In the genomic region with DNA sequence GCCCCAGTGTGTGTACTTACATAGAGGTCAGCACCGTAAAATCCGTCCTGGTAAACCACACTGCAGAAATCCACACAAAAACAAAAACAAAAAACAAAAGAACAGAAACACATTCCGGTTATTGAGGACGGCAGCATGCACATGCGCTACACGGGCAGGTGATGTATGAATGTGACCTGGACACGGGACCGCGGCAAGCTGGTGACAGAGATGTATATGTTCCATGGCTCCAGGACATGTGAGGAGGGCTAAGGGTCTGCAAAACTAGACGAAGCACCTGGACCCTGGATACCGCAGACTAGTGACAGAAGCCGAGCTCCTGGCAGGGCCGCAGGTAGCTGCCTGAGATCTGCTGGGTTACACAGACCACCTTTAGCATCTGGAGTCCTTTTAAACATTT, we compare ENCODE assay signal across 26 mouse cellular contexts. TPM values are rescaled to one million over a fixed set of nuclear protein-coding genes. Genes with fewer than 3 reads are reported as not detected.
"Had no signal": no experiment of that assay in that cellular context is flagged by ENCODE, and none has a peak within 500 bp of the region (broad histone marks: within the 10 kb centered on the region; RNA-seq: fewer than 3 reads in every experiment).

No protein-coding gene starts in this region.

- H3K4me3 ChIP-seq: left cerebral cortex, adult 2 months; limb, embryonic 10.5 days; limb, embryonic 12.5 days; limb, embryonic 13.5 days; limb, embryonic 15.5 days; liver, embryonic 12.5 days; liver, embryonic 13.5 days; liver, embryonic 15.5 days; lung, embryonic 15.5 days; megakaryocyte, embryonic 14.5 days; midbrain, embryonic 10.5 days; midbrain, embryonic 12.5 days; midbrain, embryonic 13.5 days; midbrain, embryonic 15.5 days; neural tube, embryonic 12.5 days had no signal

- H3K4me1 ChIP-seq: limb, embryonic 12.5 days; liver, embryonic 12.5 days; liver, embryonic 13.5 days; liver, embryonic 15.5 days; lung, embryonic 15.5 days; megakaryocyte, embryonic 14.5 days; midbrain, embryonic 10.5 days; midbrain, embryonic 12.5 days; neural tube, embryonic 12.5 days had no signal

- H3K9me3 ChIP-seq: limb, embryonic 10.5 days; limb, embryonic 12.5 days; limb, embryonic 13.5 days; limb, embryonic 15.5 days; liver, embryonic 12.5 days; liver, embryonic 13.5 days; liver, embryonic 15.5 days; lung, embryonic 15.5 days; megakaryocyte, embryonic 14.5 days; midbrain, embryonic 10.5 days; midbrain, embryonic 12.5 days; midbrain, embryonic 13.5 days; midbrain, embryonic 15.5 days; neural tube, embryonic 12.5 days had no signal

- H3K27ac ChIP-seq: left cerebral cortex, adult 2 months; limb, embryonic 10.5 days; limb, embryonic 12.5 days; limb, embryonic 13.5 days; limb, embryonic 15.5 days; liver, embryonic 12.5 days; liver, embryonic 13.5 days; liver, embryonic 14.5 days; liver, embryonic 15.5 days; lung, embryonic 15.5 days; macrophage; midbrain, embryonic 10.5 days; midbrain, embryonic 12.5 days; midbrain, embryonic 13.5 days; midbrain, embryonic 15.5 days; neural tube, embryonic 12.5 days had no signal

- H3K4me2 ChIP-seq: limb, embryonic 12.5 days; limb, embryonic 13.5 days; limb, embryonic 15.5 days; liver, embryonic 11.5 days; liver, embryonic 12.5 days; liver, embryonic 13.5 days; liver, embryonic 15.5 days; lung, embryonic 14.5 days; lung, embryonic 15.5 days; midbrain, embryonic 11.5 days; midbrain, embryonic 12.5 days; midbrain, embryonic 13.5 days; midbrain, embryonic 15.5 days; neural tube, embryonic 12.5 days had no signal

- ATAC-seq: liver, embryonic 12.5 days; liver, postnatal 0 days; lung, postnatal 0 days; midbrain, embryonic 13.5 days; midbrain, embryonic 15.5 days had no signal

- H3K27me3 ChIP-seq: limb, embryonic 12.5 days; limb, embryonic 13.5 days; limb, embryonic 15.5 days; liver, embryonic 12.5 days; liver, embryonic 13.5 days; liver, embryonic 15.5 days; lung, embryonic 15.5 days; midbrain, embryonic 12.5 days; midbrain, embryonic 13.5 days; midbrain, embryonic 15.5 days; neural tube, embryonic 12.5 days had no signal

- H3K9ac ChIP-seq: limb, embryonic 12.5 days; limb, embryonic 13.5 days; limb, embryonic 15.5 days; liver, embryonic 12.5 days; liver, embryonic 13.5 days; liver, embryonic 14.5 days; liver, embryonic 15.5 days; liver, postnatal 0 days; lung, embryonic 14.5 days; lung, embryonic 15.5 days; midbrain, embryonic 12.5 days; midbrain, embryonic 13.5 days; midbrain, embryonic 15.5 days; neural tube, embryonic 12.5 days had no signal

RNA-seq across cellular contexts. Expression of a gene that starts 44.0 kb away (rescaled TPM):
- polyA plus RNA-seq: liver, adult 2 months; macrophage; midbrain, embryonic 11.5 days; midbrain, embryonic 12.5 days; midbrain, embryonic 13.5 days had no signal

RNA-seq across cellular contexts. Expression of a gene that starts 49.9 kb away (rescaled TPM):
- polyA plus RNA-seq: limb, embryonic 10.5 days; limb, embryonic 11.5 days; limb, embryonic 12.5 days; limb, embryonic 13.5 days; liver, adult 2 months; liver, embryonic 11.5 days; liver, postnatal 0 days; lung, embryonic 15.5 days; lung, postnatal 0 days; macrophage; midbrain, embryonic 10.5 days; midbrain, embryonic 11.5 days; midbrain, embryonic 12.5 days; midbrain, embryonic 13.5 days; midbrain, embryonic 14.5 days; neural tube, embryonic 11.5 days; neural tube, embryonic 12.5 days had no signal
